Mouse (Mus musculus) bone marrow, adult 2 months (tissue): ENCODE measurements around the gene Far2. TPM values are rescaled to one million over a fixed set of nuclear protein-coding genes. Genes with fewer than 3 reads are reported as not detected.

ENCODE experiments used
- H3K27ac ChIP-seq: fragments of 200-500 bp; 2 replicates; pipeline ENCODE4 v1.5.1; 2012; ENCODE audit warnings: low read depth, mild to moderate bottlenecking, control low read depth, inconsistent platforms, low read length; ENCODE audit not compliant: control insufficient read depth, poor library complexity, insufficient read depth
- H3K4me1 ChIP-seq: fragments of 200-500 bp; 2 replicates; pipeline ENCODE4 v1.6.1; 2011; ENCODE audit warnings: low read length; ENCODE audit not compliant: control insufficient read depth, insufficient read depth
- H3K4me3 ChIP-seq: fragments of 200-500 bp; replicated peaks from 2 replicates; pipeline ENCODE3; 2011; ENCODE audit warnings: mild to moderate bottlenecking, low read depth, low read length, control low read depth; ENCODE audit not compliant: control insufficient read depth
- CTCF ChIP-seq: fragments of 200-500 bp; IDR thresholded peaks from 2 replicates; pipeline ENCODE4 v1.5.1; 2011; ENCODE audit warnings: low read length, control low read depth; ENCODE audit not compliant: control insufficient read depth, insufficient read depth
- POLR2A ChIP-seq: fragments of 200-500 bp; IDR thresholded peaks from 2 replicates; pipeline ENCODE4 v1.6.1; 2011; ENCODE audit warnings: low read depth, mild to moderate bottlenecking, control low read depth, low read length, borderline replicate concordance; ENCODE audit not compliant: control insufficient read depth
- WGBS: fragments of 180-500 bp; shearing (Covaris S2); methylation state at CpG from one replicate; pipeline ENCODE4 v1.1.7; 2018; 5-methylcytosine and 5-hydroxymethylcytosine counted together
- polyA plus RNA-seq: library from polyadenylated mRNA; stranded (reverse); fragments of >200 nt; gene quantifications from 2 replicates; pipeline ENCODE4 v1.2.4, GENCODE M21; 2011; ENCODE audit warnings: low replicate concordance; ENCODE audit not compliant: missing spikeins, insufficient read depth, insufficient read length

The Far2 gene
- polyA plus RNA-seq, 1 experiment, result 1.4 TPM

DNA sequence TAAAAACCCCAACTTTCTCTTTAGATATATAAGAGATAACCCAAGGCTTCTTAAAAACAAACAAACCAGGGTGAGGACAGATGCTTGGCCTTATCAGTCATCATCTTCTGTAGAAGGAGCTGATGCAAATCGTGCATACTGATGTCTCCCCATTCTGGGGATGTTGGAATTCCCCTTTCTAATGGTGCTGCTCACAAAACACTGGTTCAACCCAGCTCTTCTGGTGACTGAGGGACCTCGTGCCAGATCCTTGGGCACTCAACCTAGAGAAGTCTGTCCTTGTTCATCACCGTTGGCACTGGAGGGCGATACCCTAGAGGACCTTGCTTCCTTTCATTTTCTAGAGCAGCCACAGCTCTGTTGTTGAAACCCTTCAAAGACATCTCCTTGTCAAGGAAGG lies 169.7 kb downstream of the Far2 start:
- H3K4me3 ChIP-seq, result no peak overlapping the region
- no peak for TF ChIP-seq CTCF
- TF ChIP-seq POLR2A, result no peak
- no peaks in the 10 kb centered on the region; the same call in 1 of the 2 replicates for H3K4me1 ChIP-seq
- no peak overlapping the region for H3K27ac ChIP-seq
- WGBS, result 77% methylated on average over 4 of the region's 4 CpGs

DNA sequence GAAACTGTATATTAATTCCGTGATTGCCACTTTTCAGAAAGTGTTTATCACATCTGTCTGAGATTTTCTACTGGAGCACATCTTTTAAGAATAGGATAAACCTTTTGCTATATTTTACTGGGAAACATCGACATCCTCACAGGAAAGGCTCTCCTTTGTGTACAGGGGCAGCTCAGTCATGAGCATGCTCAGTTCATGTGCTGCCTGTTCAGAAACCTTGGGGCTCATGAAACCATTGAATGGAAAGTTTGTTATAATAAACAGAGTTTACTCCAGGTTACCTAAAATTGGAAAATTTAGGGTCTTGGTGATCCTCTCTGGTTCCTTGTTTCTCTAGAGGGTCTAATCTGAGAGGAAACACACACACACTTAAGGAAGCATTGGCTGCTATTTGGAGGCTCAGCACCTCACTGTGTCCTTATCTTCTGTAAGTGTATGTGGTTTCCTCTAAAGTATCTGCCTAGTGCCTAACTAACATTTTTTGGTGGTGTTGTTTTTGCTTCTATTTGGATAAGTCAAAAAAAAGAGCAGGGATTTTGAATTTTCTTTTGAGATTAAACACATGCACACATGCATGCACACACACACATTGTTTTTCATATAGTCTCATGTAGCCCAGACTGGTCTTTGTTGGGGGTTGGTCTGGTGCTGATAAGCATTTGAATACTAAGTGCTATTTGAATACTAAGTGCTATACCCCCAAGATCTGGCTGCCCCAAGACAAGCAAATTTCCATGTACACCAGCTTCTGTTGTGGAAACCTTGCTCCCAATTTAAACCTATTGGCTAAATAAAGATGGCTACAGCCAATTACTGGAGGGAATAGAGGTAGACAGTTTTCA lies 171.4 kb downstream of the Far2 start:
- H3K4me1 ChIP-seq, result no peaks in the 10 kb centered on the region; the same call in 1 of the 2 replicates
- 35% methylated on average over 2 of the region's 2 CpGs for WGBS
- no peak for TF ChIP-seq CTCF
- TF ChIP-seq POLR2A, result no peak
- no peak overlapping the region for H3K4me3 ChIP-seq
- H3K27ac ChIP-seq, result no peak overlapping the region

DNA sequence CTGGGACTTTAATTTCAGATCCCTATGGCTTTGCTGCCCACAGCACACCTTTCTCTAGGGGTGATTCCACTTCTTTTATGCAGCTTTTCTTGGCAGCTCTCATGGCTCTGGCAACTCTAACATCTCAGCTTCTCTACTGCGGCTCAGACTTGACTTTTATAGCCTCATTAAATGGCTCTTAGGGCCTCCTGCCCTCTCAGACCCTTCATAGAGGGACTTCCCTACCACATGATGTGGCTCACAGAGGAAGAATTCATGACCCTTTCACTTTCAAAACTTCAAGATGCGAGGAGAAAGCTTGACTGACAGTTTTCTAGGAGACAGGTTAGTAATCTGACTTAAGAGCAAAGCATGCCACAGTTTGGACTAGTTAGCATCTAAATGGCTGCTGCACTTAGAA lies 175.6 kb downstream of the Far2 start:
- WGBS, result 62% methylated on average over 2 of the region's 2 CpGs

DNA sequence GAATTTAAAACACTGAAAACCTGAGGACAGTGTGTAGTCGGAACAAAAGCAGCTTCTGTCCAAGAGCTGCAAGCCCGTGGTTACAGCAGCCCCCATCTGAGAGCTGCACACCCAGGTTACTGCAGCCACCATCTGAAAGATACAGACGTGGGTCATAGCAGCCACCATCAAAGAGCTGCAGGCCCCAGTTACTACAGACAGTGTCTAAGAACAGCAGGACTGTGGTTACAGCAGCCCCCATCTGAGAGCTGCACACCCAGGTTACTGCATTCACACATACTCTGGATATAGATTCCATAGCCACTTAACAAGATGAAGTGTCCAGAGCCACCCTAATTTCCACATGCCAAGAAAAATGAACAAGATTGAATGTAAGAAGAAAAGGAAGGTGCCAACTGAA lies 180.5 kb downstream of the Far2 start:
- H3K4me1 ChIP-seq, result no peaks in the 10 kb centered on the region
- TF ChIP-seq CTCF, result no peak
- TF ChIP-seq POLR2A, result no peak
- no peak overlapping the region for H3K4me3 ChIP-seq
- H3K27ac ChIP-seq, result no peak overlapping the region
- 69% methylated on average over 3 of the region's 3 CpGs for WGBS

More for the DNA sequence above, 175.6 kb downstream of the Far2 start:
- TF ChIP-seq CTCF (no peak), POLR2A (no peak)
- H3K4me1 ChIP-seq, result no peaks in the 10 kb centered on the region; the same call in 1 of the 2 replicates
- no peak overlapping the region for H3K4me3 ChIP-seq
- H3K27ac ChIP-seq, result no peak overlapping the region

Other genes with a start within 250 kb of the Far2 start
- gene Ergic2, start 165.1 kb downstream of the Far2 start, polyA plus RNA-seq, result 34.8 and 59.1 TPM in 2 replicates